Mouse (Mus musculus) intestine, embryonic 16.5 days (tissue): Measurements from ENCODE around the gene Pms1. TPM values are rescaled to one million over a fixed set of nuclear protein-coding genes. Genes with fewer than 3 reads are reported as not detected.
A peak's percentile ranks its signal among the peaks of the same experiment; 100 is the strongest.
"Not testable (repeated sequence)": the region's sequence is repeated elsewhere in the genome, so short reads cannot be mapped to it uniquely, and the experiment has no call there.

Experiments
- ATAC-seq: fragments of 200-750 bp; cut with Nextera tagmentation; 2 replicates; pipeline ENCODE4 v1.8.0; 2017; ENCODE audit warnings: moderate TSS enrichment, moderate library complexity
- H3K27ac ChIP-seq: fragments of 300-500 bp; sonication (generic); 2 replicates; pipeline ENCODE4 v1.5.1; 2014; ENCODE audit warnings: mild to moderate bottlenecking, low read length
- H3K27me3 ChIP-seq: fragments of 300-500 bp; sonication (generic); replicated peaks from 2 replicates; pipeline ENCODE4 v1.6.1; 2014; ENCODE audit warnings: low read length, control low read depth, mixed read lengths; ENCODE audit not compliant: control insufficient read depth, insufficient read depth
- H3K36me3 ChIP-seq: fragments of 300-500 bp; sonication (generic); 2 replicates; pipeline ENCODE4 v1.6.1; 2014; ENCODE audit warnings: low read length, control low read depth; ENCODE audit not compliant: control insufficient read depth, insufficient read depth
- H3K4me1 ChIP-seq: fragments of 300-500 bp; sonication (generic); 2 replicates; pipeline ENCODE4 v1.6.1; 2014; ENCODE audit warnings: low read length, control low read depth, mixed read lengths; ENCODE audit not compliant: control insufficient read depth, insufficient read depth
- H3K4me2 ChIP-seq: fragments of 300-500 bp; sonication (generic); 2 replicates; pipeline ENCODE4 v1.6.1; 2014; ENCODE audit warnings: low read depth, low read length, control low read depth
- H3K4me3 ChIP-seq: fragments of 300-500 bp; sonication (generic); 2 replicates; pipeline ENCODE4 v1.5.1; 2014; ENCODE audit warnings: mild to moderate bottlenecking, low read length
- H3K9ac ChIP-seq: fragments of 300-500 bp; sonication (generic); 2 replicates; pipeline ENCODE4 v1.6.1; 2014; ENCODE audit warnings: low read depth, low read length
- H3K9me3 ChIP-seq: fragments of 300-500 bp; sonication (generic); 2 replicates; pipeline ENCODE4 v1.6.1; 2016; ENCODE audit warnings: low read length, control low read depth; ENCODE audit not compliant: control insufficient read depth
- WGBS: fragments of 180-500 bp; shearing (Covaris S2); extraction: QIAGEN DNeasy Blood & Tissue Kit; methylation state at CpG from one replicate; pipeline ENCODE4 v1.1.7; 2014; 5-methylcytosine and 5-hydroxymethylcytosine counted together
- polyA plus RNA-seq: library from polyadenylated mRNA; unstranded; fragments of >200 nt; fragmentation: Nextera tagmentation; extraction: Ambion mirVana; gene quantifications from 2 replicates; pipeline ENCODE4 v1.2.1, GENCODE M21; 2015

The Pms1 gene
- 11.3 and 12.2 TPM in 2 replicates for polyA plus RNA-seq

DNA sequence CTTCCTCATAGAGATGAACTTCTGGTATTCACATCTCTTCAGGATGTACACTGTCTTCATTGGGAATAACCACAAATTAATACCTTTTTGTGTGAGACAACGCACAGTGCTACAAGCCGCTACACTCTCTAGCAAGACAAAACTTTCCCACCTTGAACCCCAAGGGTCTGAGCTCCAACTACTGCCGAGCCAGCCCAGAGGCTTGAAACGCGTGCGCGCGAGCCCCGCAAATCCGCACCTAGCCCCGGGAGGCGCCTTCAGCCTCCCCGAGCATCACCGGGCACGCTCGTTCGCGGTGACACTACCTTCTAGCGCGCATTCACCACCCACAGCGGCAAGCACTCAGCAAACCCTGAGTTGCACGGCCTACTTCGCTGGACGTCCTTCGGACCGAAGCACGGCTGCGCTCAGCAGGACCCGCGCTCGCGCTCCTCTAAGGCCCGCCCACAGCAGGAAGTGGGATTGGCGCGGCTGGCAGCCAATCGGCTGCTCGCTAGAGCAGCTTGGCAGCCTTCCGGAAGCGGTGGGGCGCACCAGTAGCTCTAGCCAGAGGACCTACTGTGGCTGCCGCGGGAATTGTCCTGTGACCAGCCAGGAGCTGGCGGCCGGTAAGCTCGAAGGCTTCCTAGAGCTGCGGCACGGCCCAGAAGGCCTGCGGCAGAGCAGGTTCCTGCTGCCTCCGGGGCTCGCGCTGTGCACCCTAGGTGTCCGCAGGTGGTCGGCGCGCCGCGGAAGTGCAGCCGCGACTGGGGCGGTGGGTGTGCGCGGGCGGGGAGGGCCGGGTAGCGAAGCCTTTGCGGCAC is at the start of gene Pms1, which contains the start of the genes Ormdl1 and Gm28778:
Pms1 (minus strand) TSS at position 438 of the 803 bp plus-strand sequence.
Ormdl1 (plus strand) TSS at position 515 of the 803 bp plus-strand sequence.
Gm28778 (plus strand) TSS at position 531 of the 803 bp plus-strand sequence.
- H3K9me3 ChIP-seq, result no peaks in the 10 kb centered on the region
- peak within 1 kb of the TSS; percentile 93 for H3K9ac ChIP-seq
- H3K4me1 ChIP-seq, result peaks cover 3% of the 10 kb centered on the region; the same call in 1 of the 2 replicates
- under 1% methylated on average over 66 of the region's 66 CpGs for WGBS
- ATAC-seq, result peak; percentile 100
- peak within 1 kb of the TSS; percentile 71 for H3K4me2 ChIP-seq
- H3K27ac ChIP-seq, result peak within 1 kb of the TSS; percentile 93
- peak within 1 kb of the TSS; percentile 90 for H3K4me3 ChIP-seq
- H3K36me3 ChIP-seq, result no peaks in the 10 kb centered on the region
- H3K27me3 ChIP-seq, result no peaks in the 10 kb centered on the region

DNA sequence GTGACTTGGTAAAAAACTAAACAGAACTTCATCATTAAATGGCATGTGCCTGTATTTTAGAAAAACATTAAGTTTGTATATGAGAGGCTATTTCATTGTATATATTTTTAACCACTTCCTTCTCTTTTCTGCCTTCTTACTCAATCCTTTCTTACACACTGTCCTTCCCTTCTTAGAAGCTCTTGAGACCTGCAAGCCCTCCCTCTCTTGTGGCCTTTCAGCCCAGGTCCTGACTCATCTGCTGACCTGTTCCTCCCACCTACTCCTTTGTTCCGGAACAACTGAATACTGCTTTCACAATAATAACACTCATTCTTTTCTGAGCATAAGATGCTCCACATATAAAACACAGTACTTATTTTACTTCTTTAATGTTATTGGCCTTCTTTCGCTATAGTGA is 44.3 kb upstream of the Pms1 start:
- no peaks in the 10 kb centered on the region for H3K9me3 ChIP-seq
- ATAC-seq, result no peak
- no peak overlapping the region for H3K9ac ChIP-seq
- H3K4me2 ChIP-seq, result no peak overlapping the region
- WGBS, result 99% methylated on average over 2 of the region's 2 CpGs
- H3K36me3 ChIP-seq, result peaks cover 12% of the 10 kb centered on the region; the same call in 1 of the 2 replicates
- H3K27ac ChIP-seq, result no peak overlapping the region
- H3K4me1 ChIP-seq, result no peaks in the 10 kb centered on the region
- H3K27me3 ChIP-seq, result no peaks in the 10 kb centered on the region
- H3K4me3 ChIP-seq, result no peak overlapping the region

DNA sequence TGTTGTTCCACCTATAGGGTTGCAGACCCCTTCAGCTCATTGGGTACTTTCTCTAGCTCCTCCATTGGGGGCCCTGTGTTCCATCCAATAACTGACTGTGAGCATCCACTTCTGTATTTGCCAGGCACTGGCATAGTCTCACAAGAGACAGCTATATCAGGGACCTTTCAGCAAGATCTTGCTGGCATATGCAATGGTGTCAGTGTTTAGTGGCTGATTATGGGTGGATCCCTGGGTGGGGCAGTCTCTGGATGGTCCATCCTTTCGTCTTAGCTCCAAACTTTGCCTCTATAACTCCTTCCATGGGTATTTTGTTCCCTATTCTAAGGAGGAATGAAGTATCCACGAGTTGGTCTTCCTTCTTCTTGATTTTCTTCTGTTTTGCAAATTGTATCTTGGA is 40.6 kb upstream of the Pms1 start:
- H3K27me3 ChIP-seq, H3K27ac ChIP-seq, H3K9ac ChIP-seq, H3K4me2 ChIP-seq, H3K9me3 ChIP-seq, H3K4me1 ChIP-seq, H3K4me3 ChIP-seq, ATAC-seq: not testable (repeated sequence)
- H3K36me3 ChIP-seq, result peaks cover 10% of the 10 kb centered on the region; the same call in 1 of the 2 replicates
- 71% methylated on average over 2 of the region's 2 CpGs for WGBS

DNA sequence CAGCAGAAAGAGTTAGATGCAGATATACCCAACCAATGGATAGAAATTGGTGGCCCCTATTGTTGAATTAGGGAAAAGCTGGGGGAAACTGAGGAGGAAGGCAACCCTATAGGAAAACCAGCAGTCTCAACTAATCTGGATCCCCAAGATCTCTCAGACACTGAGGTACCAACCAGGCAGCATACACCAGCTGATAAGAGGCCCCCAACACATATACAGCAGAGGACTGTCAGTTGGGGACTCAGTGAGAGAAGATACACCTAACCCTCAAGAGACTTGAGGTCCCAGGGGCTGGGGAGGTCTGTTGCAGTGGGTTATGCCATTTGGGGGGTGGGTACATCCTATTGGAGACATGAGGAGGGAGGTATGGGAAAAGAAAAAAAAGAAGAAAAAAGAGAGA is 38.6 kb upstream of the Pms1 start:
- ATAC-seq, result no peak
- no peak overlapping the region for H3K4me3 ChIP-seq
- H3K27ac ChIP-seq, result no peak overlapping the region
- H3K36me3 ChIP-seq, result no peaks in the 10 kb centered on the region
- H3K4me1 ChIP-seq, result no peaks in the 10 kb centered on the region
- no peak overlapping the region for H3K9ac ChIP-seq
- H3K4me2 ChIP-seq, result no peak overlapping the region
- no peaks in the 10 kb centered on the region for H3K9me3 ChIP-seq
- no peaks in the 10 kb centered on the region for H3K27me3 ChIP-seq

DNA sequence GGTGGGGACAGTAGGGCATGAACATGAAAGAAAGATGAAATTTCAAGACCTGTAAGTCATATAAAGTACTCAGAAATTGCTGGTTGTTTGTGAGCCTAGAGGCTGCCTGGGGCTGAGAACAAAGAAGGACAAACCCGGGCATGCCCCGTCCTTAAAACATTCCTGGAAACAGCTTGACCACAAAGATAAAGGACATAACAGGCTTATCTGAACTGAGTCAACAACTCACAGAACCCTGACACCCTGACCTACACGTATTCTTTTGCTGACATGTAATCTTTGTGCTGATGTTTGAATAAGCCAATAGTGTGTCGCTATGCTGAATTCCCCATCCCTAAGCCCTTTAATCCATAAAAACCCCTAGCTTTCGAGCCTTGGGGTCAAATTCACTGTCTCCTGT is 36.7 kb upstream of the Pms1 start:
- not testable (repeated sequence) for H3K4me1 ChIP-seq, H3K4me2 ChIP-seq, ATAC-seq, H3K9ac ChIP-seq, H3K27ac ChIP-seq, H3K27me3 ChIP-seq, H3K36me3 ChIP-seq, H3K4me3 ChIP-seq, H3K9me3 ChIP-seq
- 61% methylated on average over 5 of the region's 5 CpGs for WGBS

- WGBS, result 83% methylated on average over 5 of the region's 5 CpGs
Measured at GRCm38 (mm10) chr1:53324827-53325494, 28.1 kb upstream of the Pms1 start.

GRCm38 (mm10) chr1:53324277-53324676 is 27.5 kb upstream of the Pms1 start:
- Histone ChIP-seq H3K27ac (no peak overlapping the region), H3K4me3 (no peak overlapping the region), H3K27me3 (no peaks in the 10 kb centered on the region), H3K4me2 (no peak overlapping the region), H3K9ac (no peak overlapping the region), H3K4me1 (no peaks in the 10 kb centered on the region), H3K36me3 (no peaks in the 10 kb centered on the region; the same call in 1 of the 2 replicates), H3K9me3 (no peaks in the 10 kb centered on the region)
- ATAC-seq, result peak; percentile 64
- 76% methylated on average over 1 of the region's 1 CpGs for WGBS

More at GRCm38 (mm10) chr1:53324827-53325494, 28.1 kb upstream of the Pms1 start:
- H3K9me3 ChIP-seq, result no peaks in the 10 kb centered on the region
- no peak overlapping the region for H3K9ac ChIP-seq
- no peak overlapping the region for H3K4me3 ChIP-seq
- no peaks in the 10 kb centered on the region; the same call in 1 of the 2 replicates for H3K36me3 ChIP-seq
- H3K27ac ChIP-seq, result no peak overlapping the region
- H3K27me3 ChIP-seq, result no peaks in the 10 kb centered on the region
- no peak overlapping the region for H3K4me2 ChIP-seq
- ATAC-seq, result peak; percentile 58; the same call in 1 of the 2 replicates
- no peaks in the 10 kb centered on the region for H3K4me1 ChIP-seq

- 80% methylated on average over 5 of the region's 5 CpGs for WGBS
- no peak overlapping the region for H3K27ac ChIP-seq
- no peak overlapping the region for H3K4me2 ChIP-seq
- H3K4me1 ChIP-seq, result no peaks in the 10 kb centered on the region
- no peak overlapping the region for H3K4me3 ChIP-seq
- H3K36me3 ChIP-seq, result peaks cover under 1% of the 10 kb centered on the region; the same call in 1 of the 2 replicates
- no peak overlapping the region for H3K9ac ChIP-seq
- ATAC-seq, result peak; percentile 76
- H3K9me3 ChIP-seq, result no peaks in the 10 kb centered on the region
- no peaks in the 10 kb centered on the region for H3K27me3 ChIP-seq
Measured at GRCm38 (mm10) chr1:53323254-53323653, 26.4 kb upstream of the Pms1 start.

- WGBS, result 92% methylated on average over 4 of the region's 4 CpGs
- no peak for ATAC-seq
- H3K4me2 ChIP-seq, result no peak overlapping the region
- no peaks in the 10 kb centered on the region for H3K27me3 ChIP-seq
- H3K4me3 ChIP-seq, result no peak overlapping the region
- H3K27ac ChIP-seq, result no peak overlapping the region
- no peaks in the 10 kb centered on the region for H3K9me3 ChIP-seq
- no peak overlapping the region for H3K9ac ChIP-seq
- no peaks in the 10 kb centered on the region for H3K4me1 ChIP-seq
- H3K36me3 ChIP-seq, result peaks cover 6% of the 10 kb centered on the region; the same call in 1 of the 2 replicates
Measured at GRCm38 (mm10) chr1:53321662-53322344, 25.0 kb upstream of the Pms1 start.
